Mouse (Mus musculus) cerebellum, adult 2 months (tissue): Measurements from ENCODE around the gene Dmrtb1. TPM values are rescaled to one million over a fixed set of nuclear protein-coding genes. Genes with fewer than 3 reads are reported as not detected.

ENCODE experiments used
- DNase-seq, 2 experiments: peaks; one replicate each; pipeline ENCODE4 v3.0.0; 2021
- H3K27ac ChIP-seq: fragments of 200-500 bp; 2 replicates; pipeline ENCODE4 v1.5.1; 2012; ENCODE audit warnings: low read length, control low read depth, inconsistent platforms; ENCODE audit not compliant: insufficient read depth
- H3K27me3 ChIP-seq: fragments of 200-500 bp; 2 replicates; pipeline ENCODE4 v1.6.1; 2012; ENCODE audit warnings: inconsistent platforms, mild to moderate bottlenecking, low read length, moderate library complexity; ENCODE audit not compliant: control insufficient read depth, insufficient read depth
- H3K4me1 ChIP-seq: fragments of 200-500 bp; 2 replicates; pipeline ENCODE4 v1.6.1; 2011; ENCODE audit warnings: low read length; ENCODE audit not compliant: control insufficient read depth, insufficient read depth
- H3K4me3 ChIP-seq: fragments of 200-500 bp; replicated peaks from 2 replicates; pipeline ENCODE3; 2011; ENCODE audit warnings: mild to moderate bottlenecking, low read depth, low read length, control low read depth; ENCODE audit not compliant: insufficient read depth
- CTCF ChIP-seq: fragments of 200-500 bp; IDR thresholded peaks from 2 replicates; pipeline ENCODE4 v1.5.1; 2011; ENCODE audit warnings: low read depth, mild to moderate bottlenecking, control low read depth, low read length, moderate library complexity, borderline replicate concordance; ENCODE audit not compliant: insufficient read depth
- POLR2A ChIP-seq: fragments of 200-500 bp; IDR thresholded peaks from 2 replicates; pipeline ENCODE4 v1.6.1; 2011; ENCODE audit warnings: low read length, control low read depth, borderline replicate concordance; ENCODE audit not compliant: insufficient read depth
- WGBS: fragments of 180-500 bp; shearing (Covaris S2); methylation state at CpG from one replicate; pipeline ENCODE4 v1.1.7; 2018; 5-methylcytosine and 5-hydroxymethylcytosine counted together
- polyA plus RNA-seq: library from polyadenylated mRNA; depleted of rRNA; stranded (reverse); fragments of >200 nt; gene quantifications from 2 replicates; pipeline ENCODE4 v1.2.3, GENCODE M21; 2012

Gene Dmrtb1
- polyA plus RNA-seq, 1 experiment, result 0.47 TPM

DNA sequence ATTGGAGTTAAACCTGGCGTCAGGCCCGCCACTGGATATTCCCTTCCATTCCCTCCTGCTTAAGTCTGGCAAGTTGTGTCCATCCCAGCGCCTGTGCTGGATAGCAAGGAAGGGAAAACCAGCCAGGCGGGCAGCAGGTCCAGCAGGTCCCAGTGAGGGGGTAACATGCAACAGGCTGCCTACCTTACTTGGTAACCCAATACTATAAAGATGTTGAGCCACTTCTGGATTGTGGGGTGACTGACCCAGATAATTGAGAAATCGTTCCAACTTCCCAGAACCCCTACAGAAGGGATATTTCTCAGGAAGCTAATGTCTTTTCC is 9.7 kb downstream of the Dmrtb1 start:
- Histone ChIP-seq H3K27ac (no peak overlapping the region), H3K4me1 (no peaks in the 10 kb centered on the region), H3K27me3 (no peaks in the 10 kb centered on the region), H3K4me3 (no peak overlapping the region)
- TF ChIP-seq POLR2A, result no peak
- no peak for TF ChIP-seq CTCF
- 19% methylated on average over 5 of the region's 5 CpGs for WGBS
- DNase-seq, result no peak

DNA sequence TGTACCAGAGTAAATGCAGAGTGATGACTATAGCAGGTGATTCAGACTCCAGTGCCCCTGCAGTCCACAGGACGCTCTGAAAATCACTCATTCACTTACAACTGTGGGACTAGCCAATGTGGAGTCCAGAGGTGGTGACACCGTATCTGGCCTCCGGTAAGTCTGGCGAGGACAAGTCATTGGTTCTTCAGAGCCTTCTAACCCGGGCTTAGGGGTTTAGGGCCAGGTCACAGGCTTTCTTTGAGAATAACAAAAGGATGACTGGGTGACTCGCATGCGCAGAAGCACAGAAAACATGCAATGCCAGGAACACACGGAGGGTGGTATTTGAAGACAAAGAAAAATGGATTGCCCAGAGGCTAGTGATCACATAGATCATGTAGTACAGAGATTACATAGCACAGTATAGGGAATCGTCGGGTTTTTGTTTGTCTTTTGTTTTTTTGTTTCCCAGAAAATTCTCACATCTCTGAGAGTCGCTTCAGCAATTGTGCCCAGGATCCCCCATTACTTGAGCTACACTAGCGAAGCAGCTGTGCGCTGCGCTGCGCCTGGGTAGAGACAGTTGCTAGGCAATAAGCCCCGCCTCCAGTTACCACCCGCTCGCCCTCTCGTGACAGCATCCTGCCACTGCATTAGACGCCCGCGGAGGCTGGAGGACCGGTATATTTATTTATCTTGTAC is 10.2 kb downstream of the Dmrtb1 start:
- 14% methylated on average over 23 of the region's 23 CpGs for WGBS

DNA sequence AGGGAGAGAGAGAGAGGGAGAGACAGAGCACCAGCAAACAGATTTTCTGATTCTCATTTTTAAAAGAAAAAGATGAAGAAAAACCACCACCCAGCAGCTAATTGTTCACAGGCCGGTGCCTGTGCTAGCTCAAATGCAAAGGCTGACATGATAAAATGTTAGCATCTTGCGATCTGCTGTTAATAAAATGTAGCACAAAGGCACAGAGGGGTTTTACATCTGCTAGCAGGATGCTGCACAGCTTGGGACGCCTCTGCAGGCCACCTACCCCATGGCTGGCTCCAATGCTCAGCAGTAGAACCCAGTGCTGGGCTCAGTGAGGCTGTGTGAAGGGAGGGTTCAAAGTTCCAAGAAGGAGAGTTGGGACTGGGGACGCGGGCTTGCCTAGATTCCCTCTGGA is 13.3 kb downstream of the Dmrtb1 start:
- Histone ChIP-seq H3K27ac (no peak overlapping the region), H3K27me3 (no peaks in the 10 kb centered on the region), H3K4me3 (no peak overlapping the region), H3K4me1 (no peaks in the 10 kb centered on the region)
- no peak for TF ChIP-seq POLR2A
- TF ChIP-seq CTCF, result no peak
- no peak for DNase-seq
- WGBS, result 66% methylated on average over 5 of the region's 5 CpGs

More for the DNA sequence above, 10.2 kb downstream of the Dmrtb1 start:
- DNase-seq, result peak; percentile 44 to 57
- Histone ChIP-seq H3K27ac (no peak overlapping the region), H3K4me1 (no peaks in the 10 kb centered on the region), H3K27me3 (no peaks in the 10 kb centered on the region), H3K4me3 (no peak overlapping the region)
- TF ChIP-seq POLR2A, result no peak
- TF ChIP-seq CTCF, result peak; percentile 38; the same call in 1 of the 2 replicates

DNA sequence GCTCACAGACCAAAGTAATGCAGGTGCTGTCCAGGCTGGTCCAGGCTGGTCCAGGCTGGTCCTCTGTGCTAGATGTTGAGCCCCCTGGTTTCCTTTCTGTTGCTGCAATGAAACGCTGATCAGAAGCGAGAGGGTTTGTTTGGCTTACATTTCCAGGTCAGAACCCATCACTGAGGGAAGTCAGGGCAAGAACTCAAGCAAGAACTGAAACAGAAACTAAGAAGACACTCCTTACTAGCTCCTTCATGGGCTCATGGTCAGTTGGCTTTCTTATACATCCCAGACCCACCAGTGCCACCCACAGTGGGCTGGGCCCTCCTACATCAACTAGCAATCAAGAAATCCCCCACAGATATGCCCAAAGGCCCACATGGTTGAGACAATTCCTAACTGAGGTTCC is 15.5 kb downstream of the Dmrtb1 start:
- WGBS, result 93% methylated on average over 2 of the region's 2 CpGs
- DNase-seq, result no peak
- no peaks in the 10 kb centered on the region for H3K4me1 ChIP-seq
- no peak for TF ChIP-seq CTCF
- no peak for TF ChIP-seq POLR2A
- H3K27ac ChIP-seq, result no peak overlapping the region
- H3K27me3 ChIP-seq, result no peaks in the 10 kb centered on the region
- H3K4me3 ChIP-seq, result no peak overlapping the region

DNA sequence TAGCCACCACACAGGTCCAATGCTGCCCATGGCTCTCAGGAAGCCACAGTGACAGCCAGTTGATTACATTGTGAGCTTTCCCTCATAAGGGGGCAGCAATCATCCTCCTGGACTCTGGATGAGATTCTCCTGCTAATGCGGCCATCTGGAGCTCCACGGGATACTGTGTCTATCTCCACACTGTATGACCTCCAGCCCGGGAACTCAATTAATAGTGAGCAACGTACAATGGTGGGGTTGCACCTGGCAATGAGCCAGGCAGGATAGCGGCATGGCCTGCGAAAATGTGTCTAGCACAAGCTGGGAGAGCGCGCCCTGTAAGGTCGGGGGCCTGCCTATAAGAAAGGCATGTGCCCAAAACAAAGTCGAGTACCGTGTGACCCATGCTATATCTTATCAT is 23.4 kb downstream of the Dmrtb1 start:
- 21% methylated on average over 11 of the region's 11 CpGs for WGBS
- H3K4me3 ChIP-seq, result no peak overlapping the region
- TF ChIP-seq CTCF, result no peak
- no peak for TF ChIP-seq POLR2A
- DNase-seq, result peak; percentile 54 to 67
- H3K27me3 ChIP-seq, result no peaks in the 10 kb centered on the region
- H3K27ac ChIP-seq, result no peak overlapping the region
- peaks cover 6% of the 10 kb centered on the region for H3K4me1 ChIP-seq

DNA sequence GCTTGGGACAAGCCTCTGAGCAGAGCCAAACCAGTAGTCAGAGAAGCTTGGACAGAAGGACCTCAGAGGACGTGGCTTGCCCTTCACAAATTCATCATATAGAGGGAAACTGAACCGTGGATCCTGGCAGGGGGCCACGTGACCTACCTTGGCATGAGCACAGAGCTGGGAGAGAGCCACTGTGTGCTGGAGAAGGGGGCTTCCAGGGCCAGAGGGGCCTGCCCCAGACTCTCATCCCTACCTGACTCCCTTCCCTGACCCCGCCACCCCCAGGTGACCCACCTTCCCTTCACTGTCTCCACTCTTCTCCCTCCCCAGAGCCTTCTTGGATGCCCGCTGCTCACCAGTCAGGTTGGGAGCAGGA is 30.8 kb downstream of the Dmrtb1 start:
- Histone ChIP-seq H3K4me1 (peaks cover 3% of the 10 kb centered on the region; the same call in 1 of the 2 replicates), H3K4me3 (no peak overlapping the region), H3K27me3 (no peaks in the 10 kb centered on the region; the same call in 1 of the 2 replicates), H3K27ac (no peak overlapping the region)
- WGBS, result 46% methylated on average over 5 of the region's 5 CpGs
- no peak for DNase-seq
- TF ChIP-seq POLR2A (no peak), CTCF (no peak)

DNA sequence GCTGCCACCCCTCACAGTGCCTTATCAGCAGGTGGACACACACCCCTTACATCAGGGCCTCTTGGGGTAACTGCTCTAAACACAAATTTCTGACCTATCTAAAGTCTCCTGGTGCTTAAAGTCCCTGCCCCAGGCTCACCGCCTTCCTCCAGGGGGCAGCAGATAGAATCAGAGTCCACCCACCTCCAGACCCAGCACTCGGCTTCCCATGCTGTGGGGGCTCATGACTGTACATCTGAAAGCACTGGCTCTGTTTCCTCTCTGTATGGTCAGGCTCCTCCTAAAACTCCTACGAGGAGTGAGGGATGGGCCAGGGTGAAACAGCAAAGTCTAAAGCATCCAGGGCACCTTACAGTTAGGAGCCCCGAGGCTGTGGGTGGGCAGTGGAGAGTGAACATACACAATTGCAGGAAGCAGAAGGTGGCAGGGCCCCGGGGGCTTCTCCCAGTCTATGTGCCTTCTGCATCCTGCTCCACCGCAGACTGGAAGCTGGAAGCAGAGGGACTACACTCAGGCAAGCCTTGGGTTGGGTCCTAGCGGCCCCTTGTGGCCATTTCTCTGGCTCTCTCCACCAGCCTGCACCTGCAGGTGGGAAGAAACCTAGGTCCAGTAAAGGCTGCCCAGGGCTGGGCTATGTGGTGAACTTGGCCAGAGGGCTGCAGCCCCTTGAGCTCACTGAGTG is 31.3 kb downstream of the Dmrtb1 start:
- H3K27me3 ChIP-seq, result no peaks in the 10 kb centered on the region; the same call in 1 of the 2 replicates
- peak; percentile 92 for TF ChIP-seq CTCF
- TF ChIP-seq POLR2A, result no peak
- WGBS, result 12% methylated on average over 7 of the region's 7 CpGs
- no peak overlapping the region for H3K4me3 ChIP-seq
- peak; percentile 73 to 83 for DNase-seq
- no peak overlapping the region for H3K27ac ChIP-seq
- H3K4me1 ChIP-seq, result peaks cover 3% of the 10 kb centered on the region; the same call in 1 of the 2 replicates

DNA sequence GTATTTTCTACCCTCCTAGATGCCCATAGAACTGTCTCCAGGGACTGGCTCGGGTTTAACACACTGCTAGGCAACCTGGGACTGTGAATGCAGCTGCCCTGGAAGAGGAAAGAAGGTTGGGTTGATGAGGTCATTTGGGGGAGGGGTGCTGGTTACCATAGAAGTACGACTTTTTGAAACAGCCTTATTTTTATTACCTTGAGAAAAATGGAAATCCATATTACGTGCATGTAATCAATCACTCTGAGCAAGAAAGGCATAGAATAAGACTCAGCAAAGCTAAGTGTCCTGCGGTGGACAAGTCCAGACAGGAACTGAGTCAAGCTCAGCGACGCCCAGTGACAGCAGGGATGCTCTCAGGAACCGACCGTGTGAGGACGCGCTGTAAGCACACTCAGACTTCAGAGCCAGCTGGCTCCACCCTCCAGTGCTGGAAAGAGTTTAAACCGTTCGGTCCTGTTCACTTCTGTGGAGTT is 33.0 kb downstream of the Dmrtb1 start:
- Histone ChIP-seq H3K27me3 (no peaks in the 10 kb centered on the region; the same call in 1 of the 2 replicates), H3K4me1 (peaks cover 3% of the 10 kb centered on the region; the same call in 1 of the 2 replicates), H3K27ac (no peak overlapping the region), H3K4me3 (no peak overlapping the region)
- DNase-seq, result peak; percentile 26 to 30
- WGBS, result 13% methylated on average over 12 of the region's 12 CpGs
- no peak for TF ChIP-seq POLR2A
- TF ChIP-seq CTCF, result no peak
